Mouse (Mus musculus) adrenal gland, postnatal 36 days (tissue): ENCODE measurements around the gene Cfap74. TPM values are rescaled to one million over a fixed set of nuclear protein-coding genes. Genes with fewer than 3 reads are reported as not detected.
"Not testable (repeated sequence)": the region's sequence is repeated elsewhere in the genome, so short reads cannot be mapped to it uniquely, and the experiment has no call there.

ENCODE experiments used
- DNase-seq, 2 experiments: peaks; one replicate each; pipeline ENCODE4 v3.0.0; 2021; ENCODE audit warnings: mixed read lengths in 1 of 2
- total RNA-seq, 2 experiments: library from RNA; stranded (reverse); gene quantifications; 2 replicates each; pipeline ENCODE4 v1.2.3; 2021

The Cfap74 gene
- total RNA-seq, 2 experiments from 2014 or later: 0.66 to 0.76 TPM

DNA sequence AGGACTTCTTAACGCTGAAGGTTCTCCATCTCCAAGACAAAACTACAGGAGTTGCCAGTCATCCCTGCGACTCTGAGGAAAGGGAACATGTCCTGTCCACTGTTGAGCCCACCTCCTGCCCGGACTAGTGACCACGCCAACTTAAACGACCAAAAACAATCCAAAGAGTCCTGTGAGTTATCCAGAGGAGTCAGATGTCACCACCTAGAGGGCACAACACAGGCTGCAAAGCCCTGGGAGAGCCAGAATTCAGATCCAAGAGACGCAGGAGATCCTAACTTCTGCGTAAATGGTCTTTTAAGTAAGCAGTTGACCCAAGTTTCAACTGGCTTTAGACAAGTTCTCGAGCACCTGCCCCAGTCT lies 314 bp upstream of the Cfap74 start:
- no peak for DNase-seq

DNA sequence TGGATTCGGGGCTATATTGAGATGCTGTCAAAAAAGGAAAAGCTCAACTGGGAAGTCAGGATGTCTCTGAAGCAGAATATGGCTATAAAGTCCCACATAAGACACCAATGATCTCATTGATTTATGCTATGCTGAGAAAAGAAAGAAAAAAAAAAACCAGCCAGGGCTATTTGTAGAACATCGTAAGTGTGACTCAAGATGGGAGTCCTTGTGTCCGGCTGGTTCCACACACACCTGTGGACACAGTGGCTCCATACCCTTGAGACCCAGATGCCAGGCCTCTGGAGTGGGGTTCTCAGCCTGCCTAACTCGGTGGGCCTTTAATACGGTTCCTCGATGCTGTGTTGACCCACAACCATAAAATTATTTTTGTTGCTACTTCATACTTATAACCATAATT lies 3.1 kb downstream of the Cfap74 start:
- no peak for DNase-seq

DNA sequence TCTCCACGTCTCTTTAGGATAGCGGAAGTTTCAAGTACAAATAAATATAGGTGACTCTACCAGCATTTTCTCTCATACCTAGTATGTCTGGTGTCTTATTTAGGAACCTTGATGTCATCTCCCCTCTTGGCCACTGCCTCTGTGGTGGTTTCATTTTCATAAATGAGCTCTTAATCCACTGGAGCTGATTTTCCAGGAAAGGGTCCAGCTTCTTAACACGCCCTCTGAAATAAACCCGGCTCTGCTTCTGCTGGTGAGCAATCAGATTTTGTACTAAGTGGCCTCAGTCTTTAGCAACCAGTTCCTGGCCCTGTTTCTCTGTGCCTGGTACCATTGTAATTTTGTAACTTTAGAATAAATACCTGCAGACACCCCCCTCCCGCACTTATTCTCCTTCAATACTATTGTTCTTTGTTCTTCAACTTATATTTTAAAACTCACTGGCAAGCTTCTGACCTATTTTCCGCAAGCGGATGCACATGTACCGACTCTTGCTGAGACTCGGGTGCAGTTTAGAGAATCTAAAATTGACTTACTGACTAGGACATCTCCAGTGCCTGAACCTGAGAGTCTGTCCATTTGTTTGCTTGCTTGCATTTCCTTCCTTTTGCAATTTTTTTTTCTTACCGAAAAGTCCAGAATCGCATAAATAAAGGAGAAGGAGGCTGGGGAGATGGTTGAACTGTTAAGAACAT lies 4.8 kb downstream of the Cfap74 start:
- DNase-seq: no peak

DNA sequence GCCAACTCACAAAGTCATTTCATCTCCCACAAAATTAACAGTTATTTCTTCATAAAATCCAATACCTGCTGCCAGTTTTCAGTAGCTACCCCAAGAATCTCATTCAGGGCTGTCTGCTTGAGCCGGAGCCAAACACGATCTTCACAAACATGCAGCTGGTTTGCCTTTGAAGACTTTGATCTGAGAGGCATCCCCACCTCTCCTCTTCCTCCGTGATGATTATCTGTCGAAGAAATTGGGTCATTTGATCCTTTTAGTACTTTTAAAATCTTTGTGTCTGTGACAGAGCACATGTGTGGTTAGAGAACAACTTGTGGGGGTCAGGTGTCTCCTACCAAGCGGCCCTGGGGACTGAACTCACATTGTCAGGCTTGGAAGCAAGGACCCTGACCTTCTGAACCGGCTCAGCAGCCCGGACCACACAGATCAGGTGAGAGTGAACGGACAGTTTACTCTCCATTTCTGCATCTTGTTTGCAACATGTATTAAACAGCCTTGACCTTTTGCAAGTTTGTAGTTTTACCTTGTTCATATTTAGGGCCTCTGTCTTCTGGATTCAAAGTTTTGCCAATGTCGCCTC lies 5.8 kb downstream of the Cfap74 start:
- no peak for DNase-seq

DNA sequence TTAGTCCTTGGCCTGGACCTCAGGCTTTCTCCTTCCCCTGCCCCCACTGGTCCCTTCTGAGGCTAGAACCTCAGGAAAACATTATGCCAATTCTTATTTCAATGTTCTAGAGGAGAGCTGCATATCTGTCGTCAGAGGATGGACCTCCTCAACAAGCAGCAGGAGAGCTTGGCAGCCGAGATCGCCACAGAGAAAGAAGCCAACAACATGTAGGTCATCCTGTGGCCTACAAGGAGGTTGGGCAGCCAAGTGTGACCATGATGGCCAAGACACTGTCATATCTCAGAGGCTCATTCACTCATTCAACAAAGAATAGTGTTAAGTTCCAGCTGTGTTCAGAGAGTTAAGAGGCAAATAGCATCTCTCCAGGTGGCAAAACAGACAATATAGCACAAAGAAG lies 11.1 kb downstream of the Cfap74 start:
- DNase-seq: no peak

DNA sequence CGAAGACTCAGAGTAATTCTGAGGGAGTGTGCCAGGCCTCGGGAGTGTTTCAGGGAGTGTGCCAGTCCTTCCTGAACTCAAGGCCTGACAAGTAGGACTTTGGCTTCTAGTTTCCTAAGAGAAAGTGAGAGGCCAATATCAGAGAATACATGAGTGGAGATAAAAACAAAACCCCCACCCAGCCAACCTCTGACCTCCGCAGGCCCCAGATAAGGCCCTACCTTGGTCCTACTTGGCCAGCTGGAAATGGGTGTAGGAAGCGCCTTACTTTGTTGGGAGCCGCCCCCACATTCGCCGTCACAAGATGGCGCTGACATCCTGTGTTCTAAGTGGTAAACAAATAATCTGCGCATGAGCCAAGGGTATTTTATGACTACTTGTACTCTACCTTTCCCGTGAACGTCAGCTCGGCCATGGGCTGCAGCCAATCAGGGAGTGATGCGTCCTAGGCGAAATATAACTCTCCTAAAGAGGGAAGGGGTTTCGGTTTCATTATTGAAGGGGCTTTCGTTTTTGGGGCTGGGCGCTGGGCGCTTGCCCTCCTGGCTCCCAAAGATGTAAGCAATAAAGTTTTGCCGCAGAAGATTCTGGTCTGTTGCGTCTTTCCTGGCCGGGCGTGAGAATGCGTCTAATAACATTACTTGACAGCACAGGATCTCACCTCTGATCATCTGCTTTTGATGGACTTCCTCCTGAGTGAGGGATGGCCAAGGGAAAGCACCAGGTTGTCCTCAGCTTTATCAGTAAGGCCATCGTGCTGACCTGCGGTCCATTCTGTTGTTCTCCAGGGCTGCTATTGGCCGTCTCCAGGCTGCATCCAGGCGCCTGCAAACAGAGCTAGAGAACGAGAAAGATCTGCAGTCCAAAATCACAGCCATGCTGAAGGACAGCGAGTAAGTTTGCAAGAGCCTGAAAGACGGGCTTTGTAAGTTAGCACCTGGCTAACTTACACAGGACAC lies 12.7 kb downstream of the Cfap74 start:
- not testable (repeated sequence) for DNase-seq

DNA sequence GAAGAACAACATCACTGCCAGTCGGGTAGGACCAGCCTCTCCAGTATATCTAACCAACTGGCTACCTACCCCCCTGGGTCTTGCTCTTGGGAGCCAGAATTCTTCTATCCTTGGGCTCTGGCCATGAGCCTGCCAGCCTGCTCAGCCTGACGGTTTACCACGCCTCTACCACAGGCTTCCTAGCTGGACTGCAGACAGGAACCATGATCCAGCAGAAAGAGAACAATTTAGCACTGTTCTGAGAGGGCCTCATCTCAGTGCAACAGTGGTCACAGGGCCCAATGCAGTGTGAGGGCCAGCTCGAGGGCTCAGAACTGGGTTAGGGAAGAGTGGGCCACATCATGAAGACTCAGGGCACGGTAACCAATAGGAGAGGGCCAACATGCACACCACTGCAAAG lies 15.0 kb downstream of the Cfap74 start:
- no peak for DNase-seq

DNA sequence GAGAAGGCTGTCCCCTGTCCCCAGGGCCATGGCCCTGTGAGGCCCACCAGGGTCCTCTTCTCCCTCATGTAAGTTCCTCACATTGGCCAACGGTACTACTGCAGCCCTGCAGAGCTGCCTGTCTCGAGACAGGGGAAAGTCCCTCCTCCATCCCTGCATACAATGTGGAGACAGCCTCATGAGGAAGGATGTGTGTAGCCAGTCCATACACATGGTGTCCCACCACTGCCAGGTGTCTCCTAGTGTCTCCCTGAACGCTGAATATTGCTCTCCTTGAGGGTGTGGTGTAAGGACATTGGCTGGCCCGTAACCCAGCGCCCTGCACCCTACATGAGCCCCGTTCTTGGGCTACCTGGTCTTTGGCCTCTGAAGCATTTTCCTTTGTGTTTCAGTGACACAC lies 17.3 kb downstream of the Cfap74 start:
- no peak for DNase-seq

DNA sequence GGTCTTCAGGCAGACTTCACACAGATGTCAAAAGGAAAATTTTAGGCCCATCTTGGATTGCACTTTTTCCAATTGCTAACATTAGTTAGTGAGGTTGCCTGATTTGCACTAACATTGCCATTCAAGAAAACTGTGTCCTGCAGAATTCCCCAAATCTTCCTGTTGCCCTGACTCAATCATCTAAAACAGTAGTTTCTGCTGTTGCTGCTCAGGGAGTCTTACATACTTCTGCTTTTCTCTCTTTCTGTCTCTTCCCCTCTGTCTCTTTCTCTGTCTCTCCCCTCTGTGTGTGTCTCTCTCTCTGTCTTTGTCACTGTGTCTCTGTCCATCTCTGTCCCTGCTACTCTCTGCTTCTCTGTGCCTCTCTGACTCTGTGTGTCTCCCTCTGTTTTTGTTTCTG lies 19.5 kb downstream of the Cfap74 start:
- no peak for DNase-seq

DNA sequence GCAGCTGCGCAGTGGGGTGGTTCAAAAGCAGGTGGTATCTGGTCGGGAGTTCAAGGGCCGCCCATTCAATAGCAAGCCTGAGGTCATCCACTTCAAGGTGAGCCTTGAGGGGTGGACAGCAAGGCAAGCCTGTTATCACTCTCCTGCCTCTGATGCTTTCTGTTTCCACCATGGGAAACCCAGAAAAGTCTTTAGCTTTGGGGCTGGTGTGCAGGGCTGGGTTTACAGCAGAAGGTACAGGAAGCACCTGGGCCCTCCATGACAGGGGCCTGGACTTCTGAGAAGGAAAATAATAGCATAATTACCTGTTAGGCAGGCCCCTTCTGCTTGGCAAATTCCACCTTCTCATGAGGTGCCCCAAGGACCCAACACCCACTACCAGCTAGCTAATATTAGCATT lies 20.2 kb downstream of the Cfap74 start:
- DNase-seq: no peak

DNA sequence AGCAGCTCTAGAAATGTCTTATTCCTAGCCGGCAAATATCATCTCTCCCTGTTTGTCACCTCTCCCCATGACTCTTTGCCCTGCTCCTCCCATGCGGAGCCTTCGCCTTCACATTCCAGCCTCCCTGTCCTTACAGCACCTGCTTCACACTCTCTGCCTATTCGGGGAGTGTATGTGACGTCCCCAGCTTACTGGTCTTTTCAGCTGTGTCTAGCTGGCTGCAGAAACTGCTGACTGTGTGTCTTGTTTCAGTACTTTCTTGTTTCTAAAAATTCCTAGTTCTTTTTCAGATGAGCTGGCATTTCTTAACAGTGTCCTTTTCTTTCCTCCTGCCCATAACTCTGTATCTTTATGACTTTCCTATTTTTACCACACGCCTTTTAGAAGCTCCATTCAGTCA lies 23.4 kb downstream of the Cfap74 start:
- DNase-seq: no peak

DNA sequence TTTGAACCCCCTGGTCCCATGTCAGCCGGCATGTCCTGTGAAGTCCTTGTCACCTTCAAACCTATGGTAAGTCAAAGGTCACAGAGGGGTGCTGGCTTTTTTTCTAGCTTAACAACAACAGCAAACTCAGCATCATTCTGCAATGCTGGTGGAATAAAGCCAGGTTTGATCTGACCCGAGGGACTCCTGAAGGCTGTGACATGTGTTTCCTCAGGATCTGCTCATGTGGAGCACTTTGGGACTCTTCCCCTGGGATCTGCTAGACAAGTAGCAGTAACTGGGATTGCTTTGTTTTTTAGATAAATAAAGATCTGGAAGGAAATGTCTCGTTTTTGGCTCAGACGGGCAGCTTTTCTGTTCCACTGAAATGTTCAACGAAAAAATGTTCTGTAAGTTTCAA lies 25.0 kb downstream of the Cfap74 start:
- DNase-seq: no peak

DNA sequence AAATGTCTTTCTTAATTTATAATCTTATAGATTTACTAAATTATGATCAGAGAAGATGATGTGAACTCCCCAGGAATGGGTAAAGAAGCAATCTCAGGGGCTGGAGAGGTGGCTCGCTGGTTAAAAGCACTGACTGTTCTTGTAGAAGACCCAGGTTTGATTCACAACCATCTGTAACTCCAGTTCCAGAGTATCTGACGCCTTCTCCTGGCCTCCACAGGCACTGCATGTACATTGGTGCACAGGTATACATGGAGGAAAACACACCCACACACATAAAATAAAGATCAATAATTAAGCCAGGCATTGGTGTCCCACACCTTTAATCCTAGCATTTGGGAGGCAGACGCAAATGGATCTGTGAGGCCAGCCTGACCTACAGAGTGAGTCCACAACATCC lies 33.8 kb downstream of the Cfap74 start:
- DNase-seq: no peak

DNA sequence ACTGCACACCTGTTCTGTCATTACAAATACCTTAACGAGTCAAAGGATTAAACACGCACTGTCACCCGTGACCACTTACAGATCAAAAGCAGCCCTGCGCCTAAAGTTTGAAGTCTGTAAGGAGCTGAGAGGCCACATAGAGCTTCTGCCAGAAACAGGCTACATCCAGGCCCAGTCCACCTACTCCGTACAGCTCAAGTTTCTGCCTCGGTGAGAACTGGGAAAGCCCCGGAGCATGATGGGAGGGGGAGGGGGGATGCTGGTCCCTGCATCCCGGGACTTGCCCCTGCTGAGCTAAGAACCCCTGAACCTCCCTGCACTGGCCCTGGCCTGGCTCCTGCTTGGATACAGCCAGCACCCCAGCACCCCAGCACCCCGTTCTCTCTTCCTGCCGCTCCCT lies 42.6 kb downstream of the Cfap74 start:
- no peak for DNase-seq

DNA sequence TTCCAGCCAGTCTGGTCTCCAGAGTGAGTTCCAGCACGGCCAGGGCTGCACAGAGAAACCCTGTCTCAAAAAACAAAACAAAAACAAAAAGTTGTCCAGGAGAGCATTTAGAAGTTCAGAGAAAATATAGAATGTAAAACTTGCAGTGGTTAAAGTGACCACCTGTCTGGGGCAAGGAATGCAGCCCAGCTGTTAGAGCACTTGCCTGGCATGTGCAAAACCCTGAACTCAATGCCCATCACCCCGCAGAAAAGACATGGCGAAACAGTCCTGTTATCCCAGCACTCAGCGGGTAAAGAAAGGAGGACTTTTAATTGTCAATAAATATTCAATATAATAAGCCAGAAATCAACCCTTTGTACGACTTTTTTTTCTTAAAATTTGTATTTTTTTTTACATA lies 49.6 kb downstream of the Cfap74 start:
- DNase-seq: no peak

DNA sequence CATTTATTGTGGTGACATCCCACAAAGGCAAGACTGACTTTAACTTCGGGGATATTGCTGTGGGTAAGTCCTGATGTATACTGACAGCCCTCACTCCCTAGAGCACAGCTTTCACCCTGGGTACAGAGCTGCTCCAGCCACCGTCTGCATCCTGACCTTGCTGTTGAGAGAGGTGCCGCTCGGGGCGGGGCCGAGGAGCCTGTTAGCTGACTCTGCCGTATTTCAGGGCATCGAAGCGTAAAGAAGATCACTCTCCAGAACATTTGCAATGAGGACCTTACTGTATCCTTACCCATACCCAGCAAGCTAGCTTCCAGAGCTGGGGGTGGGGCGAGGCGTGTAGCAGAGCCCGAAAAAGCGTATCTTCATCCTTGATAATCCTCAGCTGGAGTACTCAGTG lies 54.1 kb downstream of the Cfap74 start:
- DNase-seq: no peak

DNA sequence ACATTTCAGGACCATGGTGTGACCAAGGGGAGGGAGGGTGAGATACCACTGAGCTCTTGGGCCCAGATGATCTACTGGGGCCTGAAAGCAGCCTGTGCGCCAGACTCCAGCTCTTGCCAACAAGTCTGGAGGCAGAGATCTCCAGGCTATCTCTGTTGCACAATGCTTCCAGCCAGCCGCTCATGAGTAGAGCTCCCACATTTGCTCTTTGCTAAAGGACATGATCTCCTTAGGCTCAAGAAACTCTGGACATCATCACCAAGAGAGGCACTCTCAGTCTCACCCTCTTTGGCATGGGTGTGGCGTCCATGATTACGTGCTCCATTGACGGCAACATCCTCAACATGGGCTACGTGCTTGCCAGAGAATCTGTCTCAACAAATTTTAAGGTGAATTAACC lies 54.6 kb downstream of the Cfap74 start:
- DNase-seq: no peak

DNA sequence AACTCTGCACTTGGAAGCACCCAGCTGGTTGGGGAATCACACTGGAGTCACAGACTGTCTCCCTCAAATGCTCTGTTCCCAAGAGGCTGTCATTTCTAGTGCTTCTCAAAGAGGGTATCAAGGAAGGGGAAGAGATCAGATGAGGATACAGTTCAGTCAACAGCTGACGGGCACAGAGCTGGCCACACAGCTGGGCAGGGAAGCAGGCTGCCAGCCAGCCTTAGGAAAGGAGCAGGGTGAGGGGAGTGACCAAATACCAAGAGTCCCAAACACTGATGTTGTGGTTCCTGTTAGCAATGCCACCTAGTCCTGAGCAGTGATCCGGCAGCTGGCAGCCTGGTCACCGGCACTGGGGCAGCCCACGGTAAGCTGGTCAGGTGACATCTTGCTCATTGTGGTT lies 55.1 kb downstream of the Cfap74 start:
- DNase-seq: no peak

DNA sequence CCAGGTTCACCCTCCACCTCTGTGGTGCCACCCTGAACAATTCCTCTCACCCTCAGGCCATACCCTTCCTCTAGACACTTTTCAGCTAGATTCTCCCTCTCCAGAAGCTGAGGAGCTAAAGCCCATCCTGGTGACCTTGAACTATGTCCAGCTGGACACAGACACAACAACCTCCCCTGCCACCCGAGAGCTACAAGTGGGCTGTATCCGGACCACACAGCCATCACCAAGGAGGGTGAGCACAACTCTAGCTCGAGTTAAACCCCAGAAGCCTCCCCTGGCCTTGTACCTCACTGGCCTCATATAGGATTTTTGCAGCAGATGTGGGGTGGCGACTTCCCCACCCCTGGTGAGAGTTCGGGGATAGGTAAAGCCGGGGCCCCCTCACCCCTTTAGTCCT lies 56.6 kb downstream of the Cfap74 start:
- DNase-seq: no peak

DNA sequence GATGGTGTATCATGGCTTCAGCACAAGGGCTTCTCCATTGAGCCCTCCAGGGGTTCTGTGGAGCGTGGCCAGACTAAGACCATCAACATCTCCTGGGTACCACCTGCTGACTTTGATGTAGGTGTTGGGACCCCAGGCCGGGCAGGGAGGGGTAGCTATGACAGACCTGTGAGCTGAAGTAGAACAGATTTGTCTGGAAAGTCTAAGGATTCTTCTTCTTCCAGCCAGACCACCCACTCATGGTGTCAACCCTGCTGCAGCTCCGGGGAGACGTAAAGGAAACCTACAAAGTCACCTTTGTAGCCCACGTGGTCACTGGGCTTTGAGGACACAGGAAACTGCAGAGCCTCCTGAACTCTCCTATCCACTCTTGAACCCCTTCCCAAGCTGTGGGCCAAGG lies 57.1 kb downstream of the Cfap74 start:
- no peak for DNase-seq

DNA sequence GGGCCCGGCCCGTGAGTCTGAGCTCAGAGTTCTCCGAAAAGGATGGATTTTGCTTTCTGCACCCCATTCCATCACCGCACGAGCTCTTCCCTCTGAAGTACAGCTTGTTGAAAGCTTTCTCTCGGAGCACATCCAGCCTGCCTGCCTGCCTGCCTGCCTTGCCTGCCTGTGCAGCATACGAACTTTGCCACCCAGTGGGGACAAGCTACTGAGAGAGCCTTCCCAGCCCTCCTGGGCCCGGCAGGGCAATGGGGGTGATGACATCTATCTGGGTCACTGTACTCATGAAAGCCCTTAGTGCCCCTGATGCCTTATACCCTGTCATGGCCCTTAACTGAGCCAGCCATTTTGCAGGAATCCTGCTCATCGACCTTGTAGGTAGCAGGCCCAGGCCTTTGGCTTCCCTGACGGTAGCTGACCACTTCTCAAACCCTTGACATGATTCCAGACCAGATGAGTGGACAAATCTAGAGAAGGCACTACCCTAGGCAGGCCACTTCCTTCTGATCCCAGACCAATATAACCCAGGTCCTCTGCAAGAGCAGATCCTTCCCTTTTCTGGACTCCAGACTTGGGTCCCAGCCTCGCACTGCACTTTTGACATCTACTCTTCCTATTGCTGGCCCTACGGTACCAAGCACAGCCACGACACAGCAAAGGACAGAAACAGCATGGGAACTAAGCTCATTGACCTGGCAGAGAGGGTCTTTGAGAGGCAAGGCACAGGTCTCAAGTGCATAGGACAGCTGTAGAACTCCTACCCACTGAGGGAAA lies 58.4 kb downstream of the Cfap74 start:
- no peak for DNase-seq

DNA sequence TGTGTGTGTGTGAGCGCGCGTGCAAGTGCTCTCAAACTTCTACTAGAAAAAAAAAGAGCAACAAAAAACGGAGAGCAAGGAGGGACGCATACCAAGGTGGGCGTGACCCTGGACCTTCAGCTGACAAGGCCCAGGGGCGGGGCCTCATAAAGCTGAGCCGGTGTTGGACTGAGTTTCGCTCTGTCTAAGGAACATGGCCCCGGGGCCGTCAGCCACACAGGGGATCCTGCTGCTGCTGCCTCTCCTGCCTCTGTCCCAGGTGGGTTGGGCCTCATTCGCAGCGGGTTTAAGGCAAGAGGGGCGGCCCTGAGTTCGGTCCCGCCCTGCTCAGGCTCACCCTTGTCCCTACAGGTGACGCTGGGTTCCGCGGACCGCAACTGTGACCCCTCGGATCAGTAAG lies 60.0 kb downstream of the Cfap74 start, which contains the start of gene Tmem52:
Tmem52 (plus strand) TSS at position 163 of the 400 bp plus-strand sequence.
- peak; percentile 67 to 79 for DNase-seq
